Mouse (Mus musculus): ENCODE results near the gene Gpatch3. TPM values are rescaled to one million over a fixed set of nuclear protein-coding genes. Genes with fewer than 3 reads are reported as not detected.
A peak's percentile ranks its signal among the peaks of the same experiment; 100 is the strongest.

Gpatch3 gene
- polyA plus RNA-seq, 1 experiment from 2014 or later, result 3.8 TPM

DNA sequence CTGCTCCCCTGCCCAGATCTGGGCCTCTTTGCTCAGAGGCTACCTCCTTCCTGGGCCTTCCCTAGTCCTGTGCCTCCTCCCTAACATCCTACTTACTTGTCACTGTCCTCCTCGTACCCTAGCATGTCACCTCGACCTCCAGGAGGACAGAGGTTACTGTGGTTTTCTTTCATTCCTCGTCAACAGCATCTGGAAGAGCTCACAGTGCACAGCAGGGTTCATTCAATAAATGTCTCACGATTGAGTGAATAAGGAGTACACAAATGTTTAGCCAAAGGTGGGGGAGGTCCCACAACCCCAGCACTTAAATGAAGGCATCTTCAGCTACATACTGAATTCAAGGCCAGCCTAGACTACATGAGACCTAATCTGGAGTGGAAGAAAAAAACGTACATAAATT, 51.7 kb downstream of the Gpatch3 start:
- WGBS, result 65% methylated on average over 5 of the region's 5 CpGs
- Histone ChIP-seq H3K9me3 (ENCODE audit: control insufficient read depth, low read length) (no peaks in the 10 kb centered on the region), H3K27ac (replicated peaks) (peak overlapping the region; percentile 63), H3K9ac (ENCODE audit: low read length) (0 out of 2 replicates have a peak overlapping the region, but pooled peaks have one; percentile 4), H3K4me3 (ENCODE audit: low read depth, low read length) (no peak overlapping the region), H3K4me1 (replicated peaks; ENCODE audit: control insufficient read depth, insufficient read depth) (no peaks in the 10 kb centered on the region), H3K36me3 (ENCODE audit: control insufficient read depth, insufficient read depth, low read length) (peaks cover 6% of the 10 kb centered on the region; the same call in 1 of the 2 replicates), H3K27me3 (ENCODE audit: control insufficient read depth, insufficient read depth, low read length) (no peaks in the 10 kb centered on the region), H3K4me2 (replicated peaks; ENCODE audit: low read depth) (no peak overlapping the region)
- peak; percentile 56; the same call in 1 of the 2 replicates for ATAC-seq (ENCODE audit: low FRiP score, low TSS enrichment)
- DNase-seq (ENCODE audit: low spot score), result no peak
- TF ChIP-seq CTCF (IDR thresholded peaks at IDR 0.05; ENCODE audit: low read depth), result no peak
- no peak for TF ChIP-seq EP300 (optimal IDR thresholded peaks at IDR 0.05)

DNA sequence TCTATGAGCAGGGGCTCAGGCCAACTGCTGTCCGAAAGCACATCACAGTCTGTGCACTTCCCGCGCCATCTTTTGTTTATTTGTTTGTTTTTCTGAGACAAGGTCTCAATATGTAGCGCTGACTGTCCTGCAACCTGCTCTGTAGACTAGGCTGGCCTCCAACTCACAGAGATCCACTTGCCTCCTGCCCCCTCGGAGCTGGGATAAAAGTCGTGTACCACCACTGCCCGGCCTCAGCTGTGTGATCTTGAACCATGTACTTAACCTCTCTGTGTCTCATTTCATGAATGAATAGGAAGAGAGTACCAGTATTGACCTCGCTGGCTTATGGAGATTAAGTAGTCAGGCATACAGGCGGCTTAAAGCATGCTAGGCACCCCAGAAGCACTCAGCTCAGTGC, 52.1 kb downstream of the Gpatch3 start:
- WGBS, result 91% methylated on average over 9 of the region's 9 CpGs
- no peak for DNase-seq (ENCODE audit: low spot score)
- TF ChIP-seq EP300 (optimal IDR thresholded peaks at IDR 0.05), result no peak
- no peak for TF ChIP-seq CTCF (IDR thresholded peaks at IDR 0.05; ENCODE audit: low read depth)
- Histone ChIP-seq H3K9me3 (ENCODE audit: control insufficient read depth, low read length) (no peaks in the 10 kb centered on the region), H3K36me3 (ENCODE audit: control insufficient read depth, insufficient read depth, low read length) (peaks cover 6% of the 10 kb centered on the region; the same call in 1 of the 2 replicates), H3K4me1 (replicated peaks; ENCODE audit: control insufficient read depth, insufficient read depth) (no peaks in the 10 kb centered on the region), H3K4me3 (ENCODE audit: low read depth, low read length) (no peak overlapping the region), H3K27ac (replicated peaks) (no peak overlapping the region), H3K9ac (ENCODE audit: low read length) (no peak overlapping the region), H3K4me2 (replicated peaks; ENCODE audit: low read depth) (no peak overlapping the region), H3K27me3 (ENCODE audit: control insufficient read depth, insufficient read depth, low read length) (no peaks in the 10 kb centered on the region)
- no peak for ATAC-seq (ENCODE audit: low FRiP score, low TSS enrichment)

DNA sequence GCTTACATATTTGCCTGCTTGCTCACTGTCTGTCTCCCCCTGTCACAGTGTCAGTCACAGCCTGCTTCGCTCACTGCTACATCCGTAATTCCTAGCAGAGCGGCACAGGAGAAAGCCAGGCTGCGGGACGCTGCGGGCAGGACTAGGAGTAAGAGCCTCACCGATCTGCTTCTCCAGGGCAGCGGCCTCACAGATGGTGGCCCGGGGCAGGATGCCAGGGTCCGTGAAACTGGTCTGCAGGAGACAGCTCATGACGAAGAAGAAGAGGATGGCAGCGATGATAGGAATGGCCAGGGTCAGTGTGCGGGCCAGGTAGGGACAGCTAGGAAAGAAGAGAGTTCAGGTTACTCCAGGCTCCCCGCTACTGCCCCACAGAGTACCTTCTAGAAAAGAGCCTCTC, 52.5 kb downstream of the Gpatch3 start:
- no peak overlapping the region for H3K9ac ChIP-seq (ENCODE audit: low read length)
- H3K36me3 ChIP-seq (ENCODE audit: control insufficient read depth, insufficient read depth, low read length), result peaks cover 6% of the 10 kb centered on the region; the same call in 1 of the 2 replicates
- ATAC-seq (ENCODE audit: low FRiP score, low TSS enrichment) (no peak), DNase-seq (ENCODE audit: low spot score) (no peak)
- no peak overlapping the region for H3K4me3 ChIP-seq (ENCODE audit: low read depth, low read length)
- H3K27me3 ChIP-seq (ENCODE audit: control insufficient read depth, insufficient read depth, low read length), result no peaks in the 10 kb centered on the region
- H3K4me1 ChIP-seq (replicated peaks; ENCODE audit: control insufficient read depth, insufficient read depth), result no peaks in the 10 kb centered on the region
- H3K9me3 ChIP-seq (ENCODE audit: control insufficient read depth, low read length), result no peaks in the 10 kb centered on the region
- 92% methylated on average over 14 of the region's 14 CpGs for WGBS
- no peak overlapping the region for H3K27ac ChIP-seq (replicated peaks)
- no peak overlapping the region for H3K4me2 ChIP-seq (replicated peaks; ENCODE audit: low read depth)
- no peak for TF ChIP-seq EP300 (optimal IDR thresholded peaks at IDR 0.05)
- no peak for TF ChIP-seq CTCF (IDR thresholded peaks at IDR 0.05; ENCODE audit: low read depth)

DNA sequence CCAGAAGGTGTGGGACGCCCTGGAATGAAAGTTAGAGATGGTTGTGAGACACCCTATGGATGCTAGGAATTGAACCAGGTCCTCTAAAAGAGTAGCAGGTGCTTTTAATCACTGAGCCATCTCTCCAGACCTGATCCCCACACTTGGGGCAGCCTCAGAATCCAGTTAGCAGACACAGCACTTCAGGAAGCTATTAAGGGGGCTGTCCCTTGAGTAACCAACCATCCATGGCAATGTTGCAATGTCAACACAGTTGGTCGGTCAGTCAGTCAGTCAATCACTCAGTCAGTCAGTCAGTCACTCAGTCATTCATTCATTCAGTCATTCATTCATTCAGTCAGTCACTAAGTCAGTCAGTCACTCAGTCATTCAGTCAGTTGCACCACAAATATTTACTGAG, 54.0 kb downstream of the Gpatch3 start:
- WGBS, result 84% methylated on average over 2 of the region's 2 CpGs
- Histone ChIP-seq H3K27ac (replicated peaks) (no peak overlapping the region), H3K36me3 (ENCODE audit: control insufficient read depth, insufficient read depth, low read length) (peaks cover 6% of the 10 kb centered on the region; the same call in 1 of the 2 replicates), H3K4me1 (replicated peaks; ENCODE audit: control insufficient read depth, insufficient read depth) (0 out of 2 replicates have a peak, but pooled peaks cover 3% of the 10 kb centered on the region), H3K27me3 (ENCODE audit: control insufficient read depth, insufficient read depth, low read length) (no peaks in the 10 kb centered on the region), H3K4me2 (replicated peaks; ENCODE audit: low read depth) (no peak overlapping the region), H3K4me3 (ENCODE audit: low read depth, low read length) (no peak overlapping the region), H3K9ac (ENCODE audit: low read length) (no peak overlapping the region), H3K9me3 (ENCODE audit: control insufficient read depth, low read length) (no peaks in the 10 kb centered on the region)
- DNase-seq (ENCODE audit: low spot score) (no peak), ATAC-seq (ENCODE audit: low FRiP score, low TSS enrichment) (no peak)
- TF ChIP-seq EP300 (optimal IDR thresholded peaks at IDR 0.05) (no peak), CTCF (IDR thresholded peaks at IDR 0.05; ENCODE audit: low read depth) (no peak)

DNA sequence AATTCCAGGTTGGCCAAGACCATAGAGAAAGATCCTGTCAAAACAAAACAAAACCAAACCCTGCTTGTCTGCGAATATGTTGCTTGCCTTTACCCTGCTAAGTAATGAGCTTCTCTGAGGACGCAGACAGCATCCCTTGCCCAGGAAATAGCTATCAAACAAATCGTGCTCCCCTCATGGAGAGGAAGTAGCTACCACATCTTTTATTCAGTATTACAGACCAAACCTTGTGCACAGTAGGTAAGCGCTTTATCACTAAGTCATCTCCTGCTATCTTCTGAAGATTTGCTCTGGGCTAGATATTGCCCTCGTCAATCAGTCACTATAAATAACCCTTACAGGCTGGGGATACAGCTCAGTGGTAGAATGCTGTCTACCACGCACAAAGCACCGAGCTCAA, 54.6 kb downstream of the Gpatch3 start:
- 77% methylated on average over 7 of the region's 7 CpGs for WGBS

DNA sequence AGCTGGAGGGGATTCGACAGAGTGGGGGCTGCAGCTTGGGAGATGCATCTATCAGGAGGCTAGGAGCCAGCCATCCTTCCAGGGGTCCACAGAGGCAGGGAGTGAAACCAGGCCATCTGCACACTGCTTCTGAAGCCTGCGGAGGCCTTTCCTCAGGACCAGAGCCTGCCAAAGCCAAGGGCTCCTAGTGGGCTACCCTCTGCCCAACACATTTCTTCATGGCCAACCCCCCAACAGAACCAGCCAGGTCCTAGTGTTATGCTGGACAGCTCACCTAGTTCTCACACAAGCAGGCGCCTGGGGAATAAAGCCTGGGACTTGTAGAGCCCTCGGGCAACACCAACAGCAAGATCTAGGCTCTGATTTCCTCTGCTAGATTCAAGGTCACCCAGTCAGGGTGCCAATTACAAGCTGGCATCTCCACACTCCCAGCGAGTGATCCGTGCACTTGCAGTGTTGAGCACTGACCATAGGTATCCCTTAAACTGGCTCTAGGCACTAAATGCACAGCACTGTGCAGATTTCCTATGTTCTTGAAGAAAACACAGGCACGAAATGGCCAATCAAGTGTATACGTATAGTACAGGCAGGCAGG, 55.9 kb downstream of the Gpatch3 start:
- no peak overlapping the region for H3K27ac ChIP-seq (replicated peaks)
- peaks cover 6% of the 10 kb centered on the region; the same call in 1 of the 2 replicates for H3K36me3 ChIP-seq (ENCODE audit: control insufficient read depth, insufficient read depth, low read length)
- no peaks in the 10 kb centered on the region for H3K9me3 ChIP-seq (ENCODE audit: control insufficient read depth, low read length)
- H3K9ac ChIP-seq (ENCODE audit: low read length), result no peak overlapping the region
- H3K27me3 ChIP-seq (ENCODE audit: control insufficient read depth, insufficient read depth, low read length), result no peaks in the 10 kb centered on the region
- 89% methylated on average over 8 of the region's 8 CpGs for WGBS
- no peak overlapping the region for H3K4me2 ChIP-seq (replicated peaks; ENCODE audit: low read depth)
- DNase-seq (ENCODE audit: low spot score), result no peak
- H3K4me1 ChIP-seq (replicated peaks; ENCODE audit: control insufficient read depth, insufficient read depth), result 0 out of 2 replicates have a peak, but pooled peaks cover 3% of the 10 kb centered on the region
- no peak for ATAC-seq (ENCODE audit: low FRiP score, low TSS enrichment)
- TF ChIP-seq EP300 (optimal IDR thresholded peaks at IDR 0.05) (no peak), CTCF (IDR thresholded peaks at IDR 0.05; ENCODE audit: low read depth) (no peak)
- H3K4me3 ChIP-seq (ENCODE audit: low read depth, low read length), result no peak overlapping the region

More for the DNA sequence above, 54.6 kb downstream of the Gpatch3 start:
- Histone ChIP-seq H3K27ac (replicated peaks) (no peak overlapping the region), H3K36me3 (ENCODE audit: control insufficient read depth, insufficient read depth, low read length) (peaks cover 6% of the 10 kb centered on the region; the same call in 1 of the 2 replicates), H3K4me1 (replicated peaks; ENCODE audit: control insufficient read depth, insufficient read depth) (0 out of 2 replicates have a peak, but pooled peaks cover 3% of the 10 kb centered on the region), H3K9me3 (ENCODE audit: control insufficient read depth, low read length) (no peaks in the 10 kb centered on the region), H3K9ac (ENCODE audit: low read length) (no peak overlapping the region), H3K4me2 (replicated peaks; ENCODE audit: low read depth) (no peak overlapping the region), H3K4me3 (ENCODE audit: low read depth, low read length) (no peak overlapping the region), H3K27me3 (ENCODE audit: control insufficient read depth, insufficient read depth, low read length) (no peaks in the 10 kb centered on the region)
- no peak for TF ChIP-seq EP300 (optimal IDR thresholded peaks at IDR 0.05)
- TF ChIP-seq CTCF (IDR thresholded peaks at IDR 0.05; ENCODE audit: low read depth), result no peak
- ATAC-seq (ENCODE audit: low FRiP score, low TSS enrichment) (no peak), DNase-seq (ENCODE audit: low spot score) (no peak)

All from stomach, postnatal 0 days (tissue).